Comparison of ENCODE assay signal across 11 mouse cellular contexts in the genomic region with DNA sequence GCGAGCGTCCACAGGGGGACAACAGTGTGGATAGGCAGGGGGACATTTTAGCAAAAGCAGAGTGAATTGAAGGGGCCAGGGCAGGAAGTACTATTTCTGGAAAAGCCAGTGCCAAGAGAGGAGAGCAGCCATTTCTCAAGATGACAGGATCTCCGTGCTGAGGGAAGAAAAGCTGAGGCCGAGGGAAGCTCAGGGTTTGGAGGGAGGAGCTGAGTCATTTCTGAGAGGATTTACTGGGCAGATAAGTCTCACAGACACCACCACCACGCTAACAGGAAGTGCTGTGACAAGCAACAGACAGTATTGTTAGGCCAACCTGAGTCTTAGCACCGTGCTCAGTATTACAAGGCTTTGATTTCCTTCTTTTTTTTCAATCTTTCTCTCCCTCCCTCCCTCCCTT.
DNase-seq lines count a peak whose midpoint lies in the region; ATAC-seq and TF ChIP-seq lines count a peak whose summit lies in the region.
"Had no signal": no experiment of that assay in that cellular context is flagged by ENCODE, and none has a peak within 500 bp of the region (broad histone marks: within the 10 kb centered on the region; RNA-seq: fewer than 3 reads in every experiment).

No protein-coding gene starts in this region.

- 0 out of 2 replicates have a peak overlapping the region, but pooled peaks have one; percentile 44 for H3K27ac ChIP-seq in forebrain, embryonic 10.5 days
- H3K27ac ChIP-seq in forebrain, embryonic 11.5 days (ENCODE audit: low read depth, low read length): no peak overlapping the region
- H3K27ac ChIP-seq in limb, embryonic 12.5 days: peak overlapping the region; percentile 56; the same call in 1 of the 2 replicates
- no peak overlapping the region for H3K27ac ChIP-seq in thymus, adult 2 months (ENCODE audit: control insufficient read depth, insufficient read depth, low read length)

- DNase-seq in forebrain, embryonic 10.5 days (ENCODE audit: extremely low spot score, low spot score): no peak
- DNase-seq in forebrain, embryonic 11.5 days (ENCODE audit: low spot score): no peak
- peak; percentile 14 for DNase-seq in retina, postnatal 7 days (ENCODE audit: low read depth, low spot score)
- no peak for DNase-seq in retina, postnatal 1 day
- no peak for DNase-seq in layer of hippocampus, adult 18-20 months (ENCODE audit: low spot score in 2 of 2)
- DNase-seq in thymus, adult 2 months: no peak
- DNase-seq in cerebellum, adult 11-12 months: no peak
- DNase-seq: cerebellum, adult 2 months had no signal

- TF ChIP-seq POLR2A in thymus, adult 2 months (IDR thresholded peaks at IDR 0.05; ENCODE audit: control insufficient read depth, extremely low read depth, insufficient read depth, low read length, poor library complexity): no peak

- no peak overlapping the region for H3K4me3 ChIP-seq in forebrain, embryonic 10.5 days
- H3K4me3 ChIP-seq in forebrain, embryonic 11.5 days (ENCODE audit: low read depth, low read length): no peak overlapping the region
- no peak overlapping the region for H3K4me3 ChIP-seq in limb, embryonic 12.5 days (replicated peaks)
- no peak overlapping the region for H3K4me3 ChIP-seq in thymus, adult 2 months (ENCODE audit: control insufficient read depth, insufficient read depth, low read length)
- H3K4me3 ChIP-seq: myocyte had no signal

- peaks cover 5% of the 10 kb centered on the region; the same call in 1 of the 2 replicates for H3K27me3 ChIP-seq in forebrain, embryonic 10.5 days (ENCODE audit: poor library complexity, severe bottlenecking)
- H3K27me3 ChIP-seq in forebrain, embryonic 11.5 days (ENCODE audit: control insufficient read depth, insufficient read depth, low read length): no peaks in the 10 kb centered on the region; the same call in 1 of the 2 replicates
- no peaks in the 10 kb centered on the region for H3K27me3 ChIP-seq in limb, embryonic 12.5 days
- no peaks in the 10 kb centered on the region for H3K27me3 ChIP-seq in thymus, adult 2 months (ENCODE audit: control insufficient read depth, insufficient read depth, low read length)
- H3K27me3 ChIP-seq: CH12.LX had no signal

- no peaks in the 10 kb centered on the region for H3K9me3 ChIP-seq in forebrain, embryonic 10.5 days
- H3K9me3 ChIP-seq in forebrain, embryonic 11.5 days (ENCODE audit: control insufficient read depth, low read length): no peaks in the 10 kb centered on the region
- H3K9me3 ChIP-seq in limb, embryonic 12.5 days: no peaks in the 10 kb centered on the region

- no peak overlapping the region for H3K4me2 ChIP-seq in forebrain, embryonic 11.5 days (ENCODE audit: low read depth, low read length, severe bottlenecking)
- H3K4me2 ChIP-seq in limb, embryonic 12.5 days: no peak overlapping the region

- WGBS in forebrain, embryonic 10.5 days: 72% methylated on average over 6 of the region's 6 CpGs
- 73% methylated on average over 6 of the region's 6 CpGs for WGBS in forebrain, embryonic 11.5 days
- 53% methylated on average over 6 of the region's 6 CpGs for WGBS in limb, embryonic 12.5 days
- WGBS in thymus, adult 2 months: 39% methylated on average over 6 of the region's 6 CpGs

- peaks cover 22% of the 10 kb centered on the region for H3K36me3 ChIP-seq in forebrain, embryonic 10.5 days (replicated peaks)
- no peaks in the 10 kb centered on the region for H3K36me3 ChIP-seq in forebrain, embryonic 11.5 days (ENCODE audit: control insufficient read depth, insufficient read depth, low read length)
- peaks cover 29% of the 10 kb centered on the region for H3K36me3 ChIP-seq in limb, embryonic 12.5 days
- no peaks in the 10 kb centered on the region for H3K36me3 ChIP-seq in thymus, adult 2 months (ENCODE audit: control insufficient read depth, insufficient read depth, low read length)

- peaks cover 23% of the 10 kb centered on the region for H3K4me1 ChIP-seq in forebrain, embryonic 10.5 days
- 0 out of 2 replicates have a peak, but pooled peaks cover 2% of the 10 kb centered on the region for H3K4me1 ChIP-seq in forebrain, embryonic 11.5 days (replicated peaks; ENCODE audit: control insufficient read depth, insufficient read depth, low read length)
- H3K4me1 ChIP-seq in limb, embryonic 12.5 days (replicated peaks): peaks cover 16% of the 10 kb centered on the region
- peaks cover 18% of the 10 kb centered on the region for H3K4me1 ChIP-seq in thymus, adult 2 months (replicated peaks; ENCODE audit: control insufficient read depth, insufficient read depth, low read length)

- no peak for ATAC-seq in forebrain, embryonic 11.5 days (replicated peaks; ENCODE audit: low FRiP score)
- ATAC-seq in limb, embryonic 12.5 days (ENCODE audit: insufficient number of reproducible peaks, insufficient read depth, low FRiP score, low TSS enrichment, low read depth): no peak

- no peak for TF ChIP-seq CTCF in thymus, adult 2 months (IDR thresholded peaks at IDR 0.05; ENCODE audit: borderline replicate concordance, control insufficient read depth, extremely low read depth, insufficient read depth, low read length, poor library complexity)

- no peak overlapping the region for H3K9ac ChIP-seq in forebrain, embryonic 11.5 days (ENCODE audit: low read length)
- H3K9ac ChIP-seq in limb, embryonic 12.5 days (replicated peaks): no peak overlapping the region

Comparison
In these comparisons a context has a peak if more than half of its experiments do, and no peak if none do; other contexts are left out.
1. H3K27ac ChIP-seq: peak in forebrain, embryonic 10.5 days (single experiment) and limb, embryonic 12.5 days (single experiment); none in forebrain, embryonic 11.5 days (single experiment) and thymus, adult 2 months (single experiment).